Mouse (Mus musculus) gastrocnemius, postnatal 25 days (tissue): ENCODE results near the gene Auts2. TPM values are rescaled to one million over a fixed set of nuclear protein-coding genes. Genes with fewer than 3 reads are reported as not detected.

Source experiments
- DNase-seq: peaks from one replicate; pipeline ENCODE4 v3.0.0; 2022
- total RNA-seq, 2 experiments: library from RNA; stranded (reverse); gene quantifications; 1 replicate in 1 of 2; 2 replicates in 1 of 2; pipeline ENCODE4 v1.2.3; 2021

Gene Auts2
- total RNA-seq, 2 experiments from 2014 or later: 13.4 to 35.1 TPM

DNA sequence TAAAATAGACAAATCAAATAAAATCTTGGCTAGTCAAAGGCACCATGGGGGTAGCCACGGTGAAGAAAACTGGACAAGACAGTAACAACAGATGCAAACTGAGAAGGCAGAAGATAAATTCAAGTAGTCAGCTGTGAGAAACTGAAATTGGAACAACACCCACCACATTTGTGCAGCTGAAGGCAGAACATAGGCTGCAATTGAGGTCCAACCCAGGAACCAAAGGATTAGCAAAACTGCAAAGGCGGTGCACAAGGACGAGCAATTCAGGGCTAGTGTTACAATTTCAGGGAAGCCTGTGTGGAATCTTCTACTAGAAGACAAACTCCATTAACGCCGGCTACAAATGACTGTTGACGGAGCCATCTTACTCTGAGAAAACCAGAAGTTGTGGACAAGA is 550.9 kb downstream of the Auts2 start:
- no peak for DNase-seq

DNA sequence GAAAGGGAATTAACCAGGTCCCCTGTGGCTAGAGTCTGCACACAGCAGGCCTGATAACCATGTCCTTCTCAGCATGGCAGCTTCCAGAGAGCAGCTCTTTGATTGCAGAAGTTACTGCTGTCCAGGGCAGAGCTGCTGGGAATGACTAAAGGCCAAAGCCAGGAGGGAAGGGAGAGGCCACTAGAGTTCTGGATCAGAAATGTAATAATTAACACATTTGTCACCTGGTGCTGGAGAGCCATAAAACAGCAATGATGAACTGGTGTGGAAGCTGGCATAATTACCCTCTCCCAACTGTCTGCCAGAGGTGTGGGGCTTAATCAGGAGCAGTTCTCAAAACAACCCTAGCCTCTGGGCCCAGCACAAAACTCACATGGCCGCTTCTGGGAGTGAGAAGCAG is 552.6 kb downstream of the Auts2 start:
- DNase-seq: no peak

DNA sequence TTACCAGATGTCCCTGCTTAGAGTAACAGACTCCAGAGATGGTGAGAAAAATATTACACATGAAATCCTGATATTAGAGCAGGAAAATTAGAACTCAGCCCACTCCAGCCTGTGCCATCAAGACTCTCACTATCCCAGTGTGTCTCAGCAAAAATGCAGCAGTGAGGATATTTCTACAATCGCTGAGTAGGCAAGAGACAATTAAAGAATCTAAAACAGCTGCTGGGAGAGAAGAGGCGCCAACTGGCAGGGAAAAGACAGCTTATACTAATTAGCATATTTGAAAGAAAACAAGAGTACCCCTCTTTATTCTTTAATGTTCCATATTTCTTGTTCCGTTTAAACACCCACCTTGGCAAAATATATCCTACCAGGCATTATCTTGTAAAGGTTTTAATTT is 561.7 kb downstream of the Auts2 start:
- no peak for DNase-seq

DNA sequence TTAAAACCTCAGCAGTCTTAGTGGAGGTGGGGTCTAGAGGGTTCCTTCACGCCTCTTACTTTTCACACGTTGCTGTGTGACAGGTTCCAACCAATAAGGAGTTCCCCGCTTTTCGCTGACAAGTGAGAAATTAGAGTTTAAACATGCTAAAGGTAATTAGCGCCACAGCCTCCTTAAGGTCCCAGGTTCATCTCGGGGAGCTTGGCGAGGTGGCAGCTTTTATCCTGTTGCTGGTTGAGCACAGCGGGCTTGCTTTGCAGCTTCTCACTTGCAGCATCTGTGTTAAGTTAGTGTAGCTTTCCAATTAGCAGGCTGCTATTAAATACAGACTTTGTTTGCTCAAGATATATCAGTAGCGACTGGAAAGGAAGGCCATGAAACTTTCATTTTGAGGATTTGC is 564.2 kb downstream of the Auts2 start:
- no peak for DNase-seq

DNA sequence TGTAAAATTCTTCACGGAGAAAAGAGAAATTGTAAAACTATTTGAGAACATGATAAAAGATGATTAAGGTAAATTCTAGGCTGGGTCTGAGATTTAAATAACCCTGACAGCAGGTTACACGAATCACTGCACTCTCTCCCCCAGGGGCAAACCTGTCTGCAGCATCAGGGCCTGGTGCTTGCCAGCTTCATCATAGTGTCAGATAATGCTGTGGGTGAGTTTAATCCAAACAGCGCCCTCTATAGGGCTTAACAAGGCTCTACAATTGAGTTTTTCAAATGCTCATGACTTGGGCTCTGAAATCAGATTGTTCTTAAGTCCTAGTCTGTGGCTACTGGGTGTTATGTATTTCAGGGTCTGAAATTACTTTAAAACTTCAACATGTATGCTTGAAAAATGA is 565.6 kb downstream of the Auts2 start:
- no peak for DNase-seq

DNA sequence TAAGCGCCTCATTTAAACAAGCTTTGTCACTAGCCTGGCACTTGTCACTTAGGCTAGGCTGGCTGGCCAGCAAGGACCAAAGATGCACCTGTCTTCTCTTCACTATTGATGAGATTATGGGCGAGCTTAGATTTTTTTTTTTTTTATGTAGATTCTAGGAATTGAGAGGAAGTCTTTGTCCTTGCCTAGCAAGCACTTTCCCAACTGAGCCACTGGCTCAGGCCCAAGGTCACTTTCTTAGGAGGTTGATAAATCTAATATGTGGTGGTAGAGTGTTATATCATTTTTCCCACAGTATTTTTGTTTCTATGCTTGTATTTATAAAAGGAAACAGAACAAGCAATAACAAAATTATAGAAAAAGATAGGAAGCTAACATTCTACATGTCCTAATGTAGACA is 571.2 kb downstream of the Auts2 start:
- DNase-seq: no peak

DNA sequence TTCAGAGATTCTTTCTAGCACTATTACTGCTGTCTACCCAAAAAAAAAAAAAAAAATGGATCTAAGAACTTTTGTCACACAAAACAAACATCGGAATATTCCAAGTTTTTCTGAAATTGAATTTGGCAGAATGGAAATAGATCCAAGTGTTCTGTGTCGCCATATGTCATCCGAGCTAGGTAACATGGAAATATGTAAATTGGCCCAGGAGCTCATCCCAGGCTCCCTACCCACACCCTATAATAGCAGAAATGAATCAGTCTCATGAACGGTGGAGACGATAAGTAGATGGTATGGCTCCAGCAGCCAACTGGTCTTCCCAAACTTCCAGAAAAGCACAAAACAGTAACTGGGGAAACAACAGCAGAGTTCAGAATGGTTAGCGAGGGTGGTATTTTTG is 577.6 kb downstream of the Auts2 start:
- no peak for DNase-seq

DNA sequence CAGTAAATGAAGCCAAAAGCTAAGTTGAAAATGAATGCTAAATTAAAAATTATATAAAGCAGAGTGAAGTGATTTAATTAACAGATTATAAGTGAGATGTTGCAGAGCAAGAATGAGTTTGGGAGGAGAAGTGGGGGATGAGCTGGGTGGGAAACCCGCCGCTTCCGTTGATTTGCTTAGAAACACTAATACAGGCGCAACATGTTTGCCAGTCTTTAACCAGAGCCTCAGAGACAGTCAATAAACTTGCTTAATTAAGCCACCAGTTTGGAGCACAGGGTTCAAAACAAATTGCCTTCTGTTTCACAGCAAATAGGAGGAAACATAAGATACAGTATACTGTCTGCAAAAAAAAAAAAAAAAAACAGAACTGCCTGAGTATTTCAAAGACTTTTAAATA is 579.6 kb downstream of the Auts2 start:
- no peak for DNase-seq

DNA sequence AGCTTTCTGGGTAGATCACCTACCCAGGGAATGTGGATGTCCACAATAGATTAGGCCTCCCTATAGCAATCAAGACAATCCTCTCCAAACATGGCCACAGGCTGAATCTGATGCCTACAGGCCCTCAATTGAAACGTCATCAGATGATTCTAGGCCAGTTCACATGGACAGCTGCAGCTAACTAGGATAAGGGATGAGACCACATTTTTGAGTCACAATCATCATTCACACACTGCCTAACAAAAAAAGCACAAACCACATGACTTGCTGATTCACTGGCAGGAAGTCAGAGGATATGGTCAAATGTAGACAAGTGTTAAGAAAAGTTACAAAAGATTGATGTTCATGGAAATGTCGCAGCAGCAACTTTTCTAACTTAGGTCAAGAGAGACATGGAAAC is 581.3 kb downstream of the Auts2 start:
- DNase-seq: no peak

DNA sequence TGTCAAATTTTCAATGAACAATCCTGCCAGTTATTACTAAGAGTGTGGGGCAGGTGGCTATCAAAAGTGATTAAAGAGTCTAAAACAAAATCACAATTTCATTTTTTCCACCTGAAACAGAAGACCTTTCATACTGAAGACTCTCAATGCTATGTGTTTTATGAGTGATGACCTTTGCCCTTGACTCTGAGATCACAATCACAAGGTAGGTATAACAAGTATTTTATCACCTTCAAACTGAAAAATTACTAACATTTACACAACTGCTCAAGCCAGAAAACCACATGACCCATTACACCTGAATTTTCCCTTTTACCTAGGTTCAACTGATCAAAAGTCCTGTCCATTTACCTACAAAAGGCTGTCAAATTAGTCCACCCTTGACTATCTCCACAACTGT is 582.7 kb downstream of the Auts2 start:
- DNase-seq: no peak

DNA sequence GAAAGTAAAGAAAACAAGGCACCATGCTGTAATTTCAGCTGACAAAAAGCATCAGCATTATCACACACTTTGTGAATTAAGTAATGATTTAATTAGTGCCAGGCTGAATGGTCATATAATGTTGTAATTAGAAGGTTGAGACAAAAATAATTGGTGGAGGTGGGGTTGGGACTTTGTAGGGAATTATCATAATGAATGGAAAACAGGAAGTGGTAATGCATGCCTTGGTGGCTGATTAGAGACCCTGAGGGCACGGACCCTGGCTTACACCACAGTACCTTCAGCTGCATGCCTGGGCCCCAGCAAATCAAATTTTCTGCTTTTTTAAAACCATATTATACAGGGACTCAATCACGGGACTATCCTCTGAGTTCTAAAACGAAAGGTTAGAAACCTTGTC is 586.1 kb downstream of the Auts2 start:
- no peak for DNase-seq

DNA sequence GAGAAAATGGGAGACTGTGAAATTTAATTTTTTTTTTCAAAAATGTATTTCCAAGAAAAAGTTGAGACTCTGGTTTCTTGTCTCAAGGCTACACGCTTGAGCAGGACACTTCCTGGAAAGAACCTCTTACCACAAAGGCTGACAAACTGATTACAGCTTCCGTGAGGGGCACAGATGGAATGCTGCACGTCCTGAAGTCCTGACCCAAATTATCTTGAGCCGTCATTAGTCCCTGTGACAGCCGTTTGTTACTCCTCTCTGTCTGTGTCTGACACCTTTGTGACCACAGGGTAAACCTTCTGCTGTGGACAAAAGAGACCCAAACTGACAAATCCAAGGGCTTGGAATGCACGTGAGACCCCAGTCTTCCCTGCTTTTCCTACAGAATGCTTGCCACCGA is 587.1 kb downstream of the Auts2 start:
- DNase-seq: no peak

DNA sequence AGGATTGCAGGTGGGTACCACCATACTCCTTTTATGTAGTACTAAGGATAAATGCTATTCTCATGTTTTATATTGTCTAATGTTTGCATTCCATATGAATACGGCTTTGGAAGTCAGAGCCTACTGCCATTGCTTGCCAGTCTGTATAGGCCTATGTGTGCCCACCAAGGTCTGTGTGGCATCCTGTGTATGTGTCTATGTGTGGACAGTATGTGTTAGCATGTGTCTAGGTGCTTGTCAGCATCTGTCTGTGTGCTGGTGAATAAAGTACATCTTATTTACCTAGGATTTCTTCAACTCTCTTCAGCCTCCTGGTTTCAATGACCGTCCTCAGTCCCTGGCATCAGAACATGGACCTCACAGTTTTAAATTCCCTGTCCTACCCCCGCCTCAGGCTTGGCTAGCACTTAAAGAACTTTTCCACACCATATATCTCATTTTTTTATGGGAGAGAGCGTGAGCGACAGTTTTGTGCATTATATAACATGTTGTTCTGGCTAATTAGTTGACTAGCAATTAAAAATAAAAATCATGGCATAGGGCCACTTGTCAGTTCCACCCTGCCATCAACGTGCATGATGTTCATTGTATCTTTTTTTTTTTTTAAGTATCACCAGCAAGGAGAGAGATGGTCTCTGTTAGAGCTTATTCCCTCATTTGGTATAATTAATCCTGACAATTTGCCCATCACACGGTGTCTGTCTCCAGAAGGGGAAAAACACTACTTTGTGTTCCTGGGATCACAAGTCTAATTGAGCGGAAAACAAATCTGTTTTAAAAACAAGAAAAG is 587.7 kb downstream of the Auts2 start:
- DNase-seq: no peak

DNA sequence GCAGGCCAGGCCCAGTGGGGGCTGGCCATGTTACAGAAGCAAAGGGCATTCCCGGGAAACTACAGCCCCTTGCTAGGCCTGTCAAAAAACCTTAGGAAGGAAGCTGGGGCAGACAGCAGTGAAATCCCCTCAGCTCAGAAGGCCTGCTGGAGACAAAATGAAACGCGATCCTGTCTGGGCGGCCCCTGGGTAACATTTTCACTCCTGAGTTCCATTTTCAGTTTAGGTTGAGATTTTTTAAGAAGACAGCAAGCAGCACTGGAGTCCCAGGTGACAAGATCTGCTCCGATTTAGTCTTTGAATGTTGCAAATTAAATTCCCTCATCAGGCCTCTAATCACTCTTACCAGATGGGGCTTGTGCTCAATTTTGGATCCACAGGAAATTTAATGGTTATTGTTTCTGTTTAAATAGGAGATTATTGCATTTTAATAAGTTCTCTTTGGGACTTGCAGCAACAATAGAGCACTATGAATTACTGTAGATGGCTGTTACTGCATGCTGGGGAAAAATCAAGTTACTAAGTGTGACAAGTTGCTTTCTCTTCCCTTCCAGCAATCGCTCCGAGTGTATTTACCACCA is 594.5 kb downstream of the Auts2 start:
- DNase-seq: no peak

DNA sequence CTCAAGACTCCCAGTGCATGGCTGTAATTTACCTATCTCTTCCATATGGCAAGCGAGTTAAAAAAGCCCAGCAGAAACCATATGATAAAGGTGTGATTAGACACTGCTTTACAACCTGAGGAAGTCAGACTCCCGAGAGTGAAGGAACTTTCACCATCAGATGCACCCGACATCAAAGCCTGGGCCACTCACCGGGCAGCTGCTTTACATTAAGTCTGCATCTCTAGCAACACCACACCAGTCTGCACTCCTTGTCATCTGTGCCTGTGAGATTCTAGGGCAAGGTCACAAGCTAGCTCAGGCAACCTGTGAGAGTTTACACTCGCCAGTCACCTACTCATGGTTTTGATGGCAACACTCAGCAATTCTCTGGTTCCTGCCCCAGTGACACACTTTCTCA is 596.3 kb downstream of the Auts2 start:
- DNase-seq: no peak

DNA sequence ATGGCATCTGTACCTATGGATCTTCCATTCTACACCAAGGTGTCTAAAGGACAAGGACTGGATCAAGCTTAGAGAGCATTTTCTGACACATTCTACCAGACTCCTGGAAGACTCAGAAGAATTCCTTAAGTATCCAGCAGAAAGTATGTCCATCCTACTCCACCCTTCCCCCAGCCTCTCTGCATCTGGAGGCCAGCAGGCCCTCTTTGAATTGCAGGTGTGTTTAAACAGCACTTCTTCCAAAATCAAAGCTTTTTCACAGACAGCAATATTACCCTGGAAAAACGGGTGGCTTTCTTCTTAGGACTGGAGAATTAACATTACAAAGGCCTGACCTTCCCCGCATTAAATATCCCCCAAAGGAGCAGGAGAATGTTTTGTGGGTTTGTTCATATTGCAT is 598.4 kb downstream of the Auts2 start:
- no peak for DNase-seq

DNA sequence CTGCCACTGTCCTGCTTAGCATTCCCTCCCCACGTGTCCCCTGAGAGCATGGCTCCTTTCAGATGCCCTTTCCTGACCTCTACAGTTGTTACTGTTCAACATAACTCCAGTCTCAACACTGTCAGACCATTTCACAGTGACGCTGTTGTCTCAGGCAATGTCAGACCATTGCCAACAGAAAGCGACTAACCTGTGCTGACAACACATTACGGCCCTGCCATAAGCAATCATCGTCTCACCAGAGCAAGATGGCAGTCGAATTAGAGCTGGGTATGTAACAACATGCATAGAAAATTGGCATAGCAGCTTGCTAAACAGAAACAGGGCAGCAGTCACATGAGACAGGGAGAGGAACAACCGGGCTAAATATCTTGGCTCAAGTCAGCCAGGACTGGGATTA is 614.4 kb downstream of the Auts2 start:
- no peak for DNase-seq

DNA sequence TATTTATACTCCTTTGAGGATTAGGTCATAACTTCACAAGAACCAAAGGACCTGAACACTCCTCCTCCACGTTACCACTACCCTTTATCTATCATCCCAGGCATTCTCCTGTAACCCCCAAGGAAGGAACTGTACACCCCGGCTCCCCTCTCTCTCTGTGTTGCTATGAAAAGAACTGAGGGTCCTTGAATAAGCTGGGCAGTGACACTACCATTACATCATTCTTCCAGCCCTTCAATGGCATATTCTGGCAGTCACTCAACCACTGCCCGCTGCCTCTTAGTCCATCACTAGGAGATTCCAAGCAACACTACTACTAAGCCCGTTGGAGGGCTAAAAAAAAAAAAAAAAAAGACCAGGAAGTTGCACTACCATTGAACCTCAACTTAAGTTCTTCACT is 620.4 kb downstream of the Auts2 start:
- no peak for DNase-seq

DNA sequence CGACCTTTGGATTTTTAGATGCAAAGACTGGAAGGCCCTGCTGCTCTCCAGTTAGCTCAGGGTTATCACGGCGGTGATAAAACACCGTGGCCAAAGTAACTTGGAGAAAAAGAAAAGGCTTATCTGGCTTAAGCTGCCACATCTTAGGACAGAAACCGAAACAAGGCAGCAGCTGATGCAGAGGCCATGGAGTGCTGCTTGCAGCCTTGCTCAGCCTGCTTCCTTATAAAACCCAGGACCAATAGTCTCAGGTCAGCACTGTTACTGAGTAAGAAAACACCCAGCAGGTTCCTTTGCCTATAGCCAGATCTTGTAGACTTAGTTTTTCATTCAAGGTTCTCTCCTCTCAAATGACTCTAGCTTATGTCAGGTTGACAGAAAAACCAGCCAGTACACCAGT is 621.0 kb downstream of the Auts2 start:
- no peak for DNase-seq

DNA sequence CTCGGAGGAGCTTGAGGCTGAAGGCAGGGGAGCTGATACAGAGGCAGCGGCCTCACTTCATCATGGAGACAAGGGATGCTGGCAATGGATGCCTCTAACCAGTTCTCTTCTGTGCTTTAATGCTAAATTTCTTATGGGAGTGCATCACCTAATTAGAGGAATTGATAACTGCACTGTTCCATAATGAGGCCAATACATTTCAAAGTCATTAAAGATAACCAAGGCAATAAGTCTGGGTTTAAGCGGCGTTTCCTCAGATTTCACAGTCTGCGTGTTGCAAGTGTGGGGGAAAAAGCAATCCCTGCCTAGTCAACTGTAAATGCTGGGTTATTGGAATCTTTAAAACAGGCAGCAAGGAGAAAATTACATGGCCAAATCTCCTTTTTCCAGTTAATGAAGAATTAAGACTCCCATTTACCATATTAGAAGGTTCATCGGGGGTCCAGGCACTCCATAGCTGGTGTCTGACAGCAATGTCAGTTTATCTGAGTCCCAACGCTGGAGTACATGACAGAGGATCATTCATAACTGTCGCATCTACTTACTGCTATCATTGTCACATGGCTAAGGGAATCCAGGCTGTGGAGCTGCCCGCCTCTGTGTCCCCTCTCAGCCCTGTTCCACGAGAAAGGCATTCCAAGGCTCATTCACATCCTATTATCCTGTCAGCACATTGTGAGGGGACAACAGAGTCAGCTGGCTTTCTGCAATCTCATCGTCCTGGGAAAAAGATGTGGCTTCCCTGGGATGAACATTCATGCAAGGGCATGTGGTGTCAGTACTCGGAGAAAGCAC is 623.0 kb downstream of the Auts2 start:
- DNase-seq: no peak

DNA sequence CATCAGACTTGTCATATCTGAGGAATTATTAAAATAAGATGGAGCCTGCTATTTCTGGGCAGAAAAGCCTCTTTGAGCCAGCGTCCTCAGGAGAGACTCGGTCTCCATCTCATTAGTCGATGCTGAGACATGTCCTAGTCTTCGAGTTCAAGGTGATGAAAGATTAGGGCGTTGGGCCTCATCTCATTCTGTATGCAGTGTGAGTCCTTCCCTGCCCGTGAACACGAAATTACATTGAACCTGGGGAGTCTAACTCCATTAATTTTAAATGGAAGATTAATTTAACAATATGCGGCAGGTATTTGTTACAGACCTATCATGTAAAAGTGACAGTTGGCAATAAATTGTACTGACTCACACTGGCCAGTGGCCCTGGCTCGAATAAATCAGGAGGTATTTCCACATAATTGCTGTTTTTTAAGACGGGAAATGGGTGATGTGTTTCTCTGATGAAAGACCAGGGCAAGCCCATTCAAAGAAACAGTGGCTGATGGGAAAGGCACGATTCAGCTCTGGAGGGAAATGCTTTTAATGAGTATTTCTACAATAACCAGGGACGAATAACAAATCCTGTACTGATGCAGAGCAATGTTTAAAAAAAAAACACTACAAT is 626.2 kb downstream of the Auts2 start:
- DNase-seq: no peak

DNA sequence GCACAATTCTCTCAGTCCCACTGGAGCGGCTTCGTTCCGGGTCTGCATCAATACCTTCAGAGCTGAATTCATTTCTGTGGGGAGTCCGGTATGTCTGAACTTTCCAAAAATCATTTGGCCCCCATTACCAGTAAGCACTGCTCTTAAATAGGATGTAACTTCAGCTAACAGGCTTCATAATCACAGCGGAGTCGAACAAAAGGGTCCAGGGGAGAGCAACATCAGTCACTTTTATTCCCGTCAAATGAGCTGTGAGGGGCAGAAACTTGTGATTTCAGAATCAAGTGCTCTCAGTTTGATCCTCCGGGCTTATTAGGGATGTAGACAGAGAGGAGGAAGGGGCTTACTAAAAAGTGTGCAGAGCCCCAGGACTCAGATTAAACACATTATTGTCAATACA is 629.6 kb downstream of the Auts2 start:
- no peak for DNase-seq

DNA sequence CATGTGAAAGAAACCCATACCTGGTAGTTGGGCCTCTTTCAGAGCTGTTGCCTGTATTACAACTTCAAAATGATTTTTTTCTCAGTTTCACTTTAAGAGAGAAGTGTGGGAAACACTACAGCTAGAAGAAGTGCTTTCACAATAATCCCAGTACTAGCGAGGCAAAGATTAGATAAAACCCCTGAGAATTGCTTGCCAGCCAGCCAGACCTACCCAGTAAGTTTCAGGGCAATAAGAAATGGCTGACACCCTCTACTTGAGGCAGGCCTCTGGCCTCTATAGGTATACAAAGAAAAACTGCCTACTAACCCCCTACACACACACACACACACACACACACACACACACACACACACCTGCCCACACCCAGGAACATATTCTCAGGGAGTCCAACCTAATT is 630.2 kb downstream of the Auts2 start:
- DNase-seq: no peak
